Mouse (Mus musculus): ENCODE measurements at regions not wholly inside any gene's neighbourhood (a gene's known extent, or its start where the extent isn't known, plus 50 kb on each side); places are given as distances from the start of the nearest gene placed in this dataset.
A peak's percentile ranks its signal among the peaks of the same experiment; 100 is the strongest.

GRCm38 (mm10) chr13:28692587-28692986 is 260.9 kb downstream of the Sox4 start:
- DNase-seq: no peak

- DNase-seq: no peak
Measured at GRCm38 (mm10) chr13:28690511-28691160, 262.9 kb downstream of the Sox4 start.

- DNase-seq: no peak
Measured at GRCm38 (mm10) chr13:28687838-28688237, 265.7 kb downstream of the Sox4 start.

GRCm38 (mm10) chr13:28684311-28684710 is 269.2 kb downstream of the Sox4 start:
- no peak for DNase-seq

- DNase-seq: no peak
Measured at GRCm38 (mm10) chr13:28680266-28680665, 273.2 kb downstream of the Sox4 start.

GRCm38 (mm10) chr13:28673622-28674021 is 279.9 kb downstream of the Sox4 start:
- no peak for DNase-seq

GRCm38 (mm10) chr13:28671543-28671942 is 282.0 kb downstream of the Sox4 start:
- DNase-seq: no peak

GRCm38 (mm10) chr13:28669832-28670585 is 283.5 kb downstream of the Sox4 start:
- DNase-seq: no peak

GRCm38 (mm10) chr13:28666832-28667231 is 286.7 kb downstream of the Sox4 start:
- no peak for DNase-seq

- no peak for DNase-seq
Measured at GRCm38 (mm10) chr13:28665150-28665549, 288.4 kb downstream of the Sox4 start.

- no peak for DNase-seq
Measured at GRCm38 (mm10) chr13:28664698-28665097, 288.8 kb downstream of the Sox4 start.

- DNase-seq: no peak
Measured at GRCm38 (mm10) chr13:28663950-28664681, 289.4 kb downstream of the Sox4 start.

GRCm38 (mm10) chr13:28663459-28663858 is 290.1 kb downstream of the Sox4 start:
- DNase-seq: no peak

GRCm38 (mm10) chr13:28662316-28662752 is 291.2 kb downstream of the Sox4 start:
- no peak for DNase-seq

GRCm38 (mm10) chr13:28660151-28660550 is 293.4 kb downstream of the Sox4 start:
- no peak for DNase-seq

GRCm38 (mm10) chr13:28658652-28659051 is 294.9 kb downstream of the Sox4 start:
- no peak for DNase-seq

- DNase-seq: no peak
Measured at GRCm38 (mm10) chr13:28654883-28655282, 298.6 kb downstream of the Sox4 start.

GRCm38 (mm10) chr13:28653362-28653761 is 300.2 kb downstream of the Sox4 start:
- no peak for DNase-seq

- peak; percentile 13 for DNase-seq
Measured at GRCm38 (mm10) chr13:28651810-28652209, 301.7 kb downstream of the Sox4 start.

- no peak for DNase-seq
Measured at GRCm38 (mm10) chr13:28645881-28646280, 307.6 kb downstream of the Sox4 start.

- DNase-seq: no peak
Measured at GRCm38 (mm10) chr13:28644846-28645574, 308.5 kb downstream of the Sox4 start.

GRCm38 (mm10) chr13:28640826-28641225 is 312.7 kb downstream of the Sox4 start:
- DNase-seq: no peak

Measured in right cerebral cortex, postnatal 4 days (tissue).